Mouse (Mus musculus): ENCODE data around the gene Lmx1b.

Gene Lmx1b

GRCm38 (mm10) chr2:33631022-33631707, 9.1 kb downstream of the Lmx1b start:
- in situ Hi-C loops (cut with MboI; ENCODE audit: unreplicated experiment in 2 of 2) = no loop called here

- in situ Hi-C loops (cut with MboI; ENCODE audit: unreplicated experiment in 2 of 2) = no loop called here
Measured at GRCm38 (mm10) chr2:33630081-33631021, 10.0 kb downstream of the Lmx1b start.

GRCm38 (mm10) chr2:33629641-33630040, 10.7 kb downstream of the Lmx1b start:
- in situ Hi-C loops (cut with MboI; ENCODE audit: unreplicated experiment in 2 of 2) = no loop called here

GRCm38 (mm10) chr2:33628791-33629190, 11.5 kb downstream of the Lmx1b start:
- in situ Hi-C loops (cut with MboI; ENCODE audit: unreplicated experiment in 2 of 2) = no loop called here

GRCm38 (mm10) chr2:33627058-33627375, 13.3 kb downstream of the Lmx1b start:
- in situ Hi-C loops (cut with MboI; ENCODE audit: unreplicated experiment in 2 of 2) = no loop called here

- in situ Hi-C loops (cut with MboI; ENCODE audit: unreplicated experiment in 2 of 2) = no loop called here
Measured at GRCm38 (mm10) chr2:33626262-33627057, 13.9 kb downstream of the Lmx1b start.

GRCm38 (mm10) chr2:33617670-33618069, 22.6 kb downstream of the Lmx1b start:
- in situ Hi-C loops (cut with MboI; ENCODE audit: unreplicated experiment in 2 of 2) = no loop called here

GRCm38 (mm10) chr2:33616411-33616843, 23.9 kb downstream of the Lmx1b start:
- in situ Hi-C loops (cut with MboI; ENCODE audit: unreplicated experiment in 2 of 2) = no loop called here

GRCm38 (mm10) chr2:33615843-33616344, 24.4 kb downstream of the Lmx1b start:
- in situ Hi-C loops (cut with MboI; ENCODE audit: unreplicated experiment in 2 of 2) = no loop called here

- in situ Hi-C loops (cut with MboI; ENCODE audit: unreplicated experiment in 2 of 2) = no loop called here
Measured at GRCm38 (mm10) chr2:33605487-33606256, 34.6 kb downstream of the Lmx1b start.

GRCm38 (mm10) chr2:33604846-33605486, 35.3 kb downstream of the Lmx1b start:
- in situ Hi-C loops (cut with MboI; ENCODE audit: unreplicated experiment in 2 of 2) = no loop called here

GRCm38 (mm10) chr2:33600520-33600919, 39.8 kb downstream of the Lmx1b start:
- in situ Hi-C loops (cut with MboI; ENCODE audit: unreplicated experiment in 2 of 2) = no loop called here

GRCm38 (mm10) chr2:33597384-33597783, 42.9 kb downstream of the Lmx1b start:
- in situ Hi-C loops (cut with MboI; ENCODE audit: unreplicated experiment in 2 of 2) = no loop called here

- in situ Hi-C loops (cut with MboI; ENCODE audit: unreplicated experiment in 2 of 2) = no loop called here
Measured at GRCm38 (mm10) chr2:33595085-33595423, 45.3 kb downstream of the Lmx1b start.

- in situ Hi-C loops (cut with MboI; ENCODE audit: unreplicated experiment in 2 of 2) = no loop called here
Measured at GRCm38 (mm10) chr2:33594181-33595084, 45.9 kb downstream of the Lmx1b start.

GRCm38 (mm10) chr2:33592931-33593555, 47.3 kb downstream of the Lmx1b start:
- in situ Hi-C loops (cut with MboI; ENCODE audit: unreplicated experiment in 2 of 2) = no loop called here

- in situ Hi-C loops (cut with MboI; ENCODE audit: unreplicated experiment in 2 of 2) = no loop called here
Measured at GRCm38 (mm10) chr2:33589280-33589679, 51.0 kb downstream of the Lmx1b start.
